Mouse (Mus musculus) T-helper 2 cell (primary cell): ENCODE measurements around the gene Nkpd1.
"Not testable (repeated sequence)": the region's sequence is repeated elsewhere in the genome, so short reads cannot be mapped to it uniquely, and the experiment has no call there.

Source experiments
- in situ Hi-C: fragments of 300-600 bp; cut with MboI, MseI; formaldehyde crosslinking; loops from one replicate; pipeline ENCODE4 v1.15.1; 2025; ENCODE audit warnings: high pct_unique_total_duplicates

Nkpd1 gene

GRCm38 (mm10) chr7:19506326-19506725 is 11.3 kb upstream of the Nkpd1 start:
- in situ Hi-C loops = no loop called here

- in situ Hi-C loops = no loop called here
Observed at GRCm38 (mm10) chr7:19506969-19507611, 10.5 kb upstream of the Nkpd1 start.

GRCm38 (mm10) chr7:19507612-19507981 is 10.0 kb upstream of the Nkpd1 start:
- in situ Hi-C loops = no loop called here

DNA sequence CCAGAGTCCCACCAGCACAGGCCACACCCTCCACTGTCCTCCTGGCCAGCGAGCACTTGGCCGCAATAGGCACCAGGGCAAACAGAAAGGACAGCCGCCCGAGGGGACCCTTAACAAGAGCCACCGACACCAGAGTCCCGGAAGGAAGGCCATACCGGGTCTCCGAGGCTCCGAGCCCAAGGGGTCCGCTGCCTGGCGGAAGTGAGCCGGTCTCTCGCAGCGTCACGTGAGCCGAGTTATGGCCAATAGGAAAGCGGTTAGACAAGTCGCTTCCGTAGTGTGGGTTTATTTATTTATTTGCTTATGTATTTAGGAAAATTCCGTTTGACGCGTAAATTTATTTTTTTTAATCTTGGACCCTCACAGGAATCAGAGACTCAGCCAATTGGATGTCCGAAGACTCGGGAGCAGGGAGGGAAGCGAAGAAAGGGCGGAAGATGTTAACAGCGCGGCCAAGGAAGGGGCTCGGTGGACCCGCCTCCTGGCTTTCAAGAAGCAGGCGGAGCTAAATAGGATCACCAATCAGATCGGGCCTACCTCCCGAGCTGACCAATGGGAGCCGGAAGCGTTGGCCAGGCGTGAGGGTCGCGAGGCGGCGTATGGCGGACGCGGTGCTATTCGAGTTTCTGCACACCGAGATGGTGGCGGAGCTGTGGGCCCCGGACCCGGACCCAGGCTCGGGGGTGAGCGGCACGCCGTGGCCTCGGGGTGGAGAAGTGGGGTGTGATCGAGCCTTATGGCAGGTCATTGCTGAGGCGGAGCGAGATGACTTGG is 9.3 kb upstream of the Nkpd1 start, which contains the start of the genes Bloc1s3 and Trappc6a:
Gene Bloc1s3 (minus strand): TSS at position 218 of the 774 bp plus-strand sequence.
Gene Trappc6a (plus strand): TSS at position 246 of the 774 bp plus-strand sequence.
- in situ Hi-C loops = no loop called here

DNA sequence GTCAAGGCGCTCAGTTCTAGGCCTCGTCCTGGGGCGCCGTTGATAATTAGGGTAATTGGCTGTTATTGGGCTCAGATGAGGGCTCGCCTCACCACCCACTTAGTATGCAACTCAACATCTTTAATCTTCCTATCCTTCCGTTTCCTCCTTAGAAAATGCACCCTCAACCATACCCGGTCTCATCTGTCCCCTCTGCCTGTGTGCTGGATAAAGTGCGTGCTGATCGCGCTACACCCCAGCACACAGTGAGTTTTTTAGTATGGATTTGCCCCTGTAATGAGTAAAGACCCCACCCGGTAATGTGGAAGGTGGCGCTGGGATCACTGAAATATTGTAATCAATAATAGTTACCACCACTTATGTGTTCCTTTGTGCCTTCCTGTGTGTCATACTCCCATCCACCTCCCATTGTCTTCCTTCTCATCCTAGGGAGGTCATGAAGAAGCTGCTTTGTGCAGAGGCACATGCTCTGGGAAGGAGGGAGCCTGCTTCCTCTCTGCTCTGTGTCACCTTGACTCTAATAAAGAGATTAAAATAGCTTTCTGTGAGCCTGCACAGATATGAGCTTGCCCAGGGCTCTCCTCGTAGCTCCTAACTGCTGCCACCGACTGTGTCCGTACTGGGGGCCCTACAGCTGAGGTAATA is 8.6 kb upstream of the Nkpd1 start:
- in situ Hi-C loops = no loop called here

DNA sequence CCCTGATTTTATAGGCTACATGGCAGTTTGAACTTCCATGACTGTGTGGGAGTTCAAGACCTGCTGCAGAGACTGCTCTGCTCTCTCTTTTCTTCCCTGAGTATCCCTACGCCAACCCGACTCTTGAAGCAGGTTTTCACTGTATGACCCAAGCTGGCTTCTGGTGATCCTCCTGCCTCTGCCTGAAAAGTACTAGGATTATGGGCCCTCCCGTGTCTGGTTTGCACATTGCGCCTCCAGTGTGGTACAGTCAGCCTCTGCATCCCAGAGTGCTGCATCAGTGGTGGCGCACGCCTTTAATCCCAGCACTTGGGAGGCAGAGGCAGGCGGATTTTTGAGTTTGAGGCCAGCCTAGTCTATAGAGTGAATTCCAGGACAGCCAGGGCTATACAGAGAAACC is 7.9 kb upstream of the Nkpd1 start:
- in situ Hi-C loops = no loop called here

DNA sequence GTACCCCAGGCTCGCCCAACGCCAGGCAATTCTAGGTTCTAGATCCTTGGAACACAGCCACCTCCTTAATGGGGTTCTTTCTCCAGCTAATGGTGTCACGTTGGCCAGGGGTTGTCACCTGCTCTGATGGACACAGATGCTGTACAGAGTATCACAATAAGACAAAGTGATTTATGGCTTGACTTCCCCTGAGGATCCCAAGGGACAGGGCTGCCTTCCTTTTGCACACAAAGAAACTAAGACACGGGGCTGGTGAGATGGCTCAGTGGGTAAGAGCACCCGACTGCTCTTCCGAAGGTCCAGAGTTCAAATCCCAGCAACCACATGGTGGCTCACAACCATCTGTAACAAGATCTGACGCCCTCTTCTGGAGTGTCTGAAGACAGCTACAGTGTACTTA is 5.7 kb upstream of the Nkpd1 start:
- in situ Hi-C loops = not testable (repeated sequence)

DNA sequence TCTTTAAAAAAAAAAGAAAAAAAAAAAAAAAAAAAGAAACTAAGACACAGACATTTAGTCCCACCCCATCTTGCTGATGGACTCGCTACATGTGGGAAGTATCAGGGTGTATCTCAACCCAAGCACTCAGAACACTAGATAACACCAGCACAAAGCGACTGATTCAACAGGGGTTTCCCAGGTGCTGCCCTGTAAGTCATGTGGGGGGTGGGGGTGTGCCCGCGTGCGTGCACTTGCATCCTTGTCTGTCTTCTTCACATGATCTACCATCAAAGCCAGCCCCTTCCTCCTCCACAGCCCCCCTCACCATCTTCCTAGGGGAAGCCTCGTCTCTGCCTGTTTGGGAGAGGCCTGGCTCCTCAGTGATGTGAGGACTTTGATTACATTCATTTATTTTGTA is 5.3 kb upstream of the Nkpd1 start:
- in situ Hi-C loops = no loop called here

DNA sequence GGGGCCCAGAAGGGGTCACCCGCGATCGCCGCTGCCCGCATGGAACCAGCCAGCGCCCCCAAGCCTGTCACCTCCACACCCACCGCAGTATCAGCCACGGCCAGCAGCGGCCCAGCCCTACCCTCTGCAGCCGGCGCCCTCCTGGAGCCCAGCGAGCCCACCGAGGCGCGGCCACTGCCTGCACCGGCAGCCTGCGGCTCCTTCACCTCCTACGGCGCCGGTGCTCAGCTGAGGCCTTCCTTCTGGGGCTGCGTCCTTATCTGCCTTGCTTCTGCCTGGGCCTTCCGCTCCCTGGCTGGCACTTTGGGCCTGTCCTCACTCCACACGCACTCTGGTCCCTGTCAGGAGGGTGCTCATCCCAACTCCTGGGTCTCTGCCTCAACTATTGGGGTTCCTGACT is 2.4 kb downstream of the Nkpd1 start:
- in situ Hi-C loops = no loop called here

DNA sequence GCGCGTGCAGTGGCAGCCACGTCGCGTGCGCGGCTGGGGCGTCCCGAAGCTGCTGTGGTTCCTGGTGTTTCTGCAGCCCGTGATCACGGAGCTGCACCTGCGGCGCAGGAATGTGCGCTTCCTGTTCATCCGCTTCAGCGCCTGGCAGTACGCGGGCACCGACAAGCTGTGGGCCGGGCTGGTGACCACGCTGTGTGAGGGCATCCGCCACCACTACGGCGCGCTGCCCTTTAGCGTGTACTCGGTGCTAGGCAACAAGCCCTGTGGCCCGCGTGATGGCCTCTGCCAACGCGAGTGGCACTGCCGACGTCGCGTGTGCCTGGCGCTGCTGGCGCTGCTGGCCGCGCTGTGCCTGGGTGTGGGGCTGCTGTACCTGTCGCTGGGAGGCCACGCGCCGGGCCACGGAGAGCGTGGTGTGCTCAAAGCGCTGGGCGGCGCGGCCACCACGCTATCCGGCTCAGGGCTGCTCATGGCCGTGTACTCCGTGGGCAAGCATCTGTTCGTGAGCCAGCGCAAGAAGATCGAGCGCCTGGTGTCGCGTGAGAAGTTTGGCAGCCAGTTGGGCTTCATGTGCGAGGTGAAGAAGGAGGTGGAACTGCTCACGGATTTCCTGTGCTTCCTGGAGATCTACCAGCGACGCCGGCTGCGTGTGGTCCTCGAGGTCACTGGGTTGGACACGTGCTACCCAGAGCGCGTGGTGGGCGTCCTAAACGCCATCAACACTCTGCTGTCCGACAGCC is 5.5 kb downstream of the Nkpd1 start:
- in situ Hi-C loops = no loop called here

DNA sequence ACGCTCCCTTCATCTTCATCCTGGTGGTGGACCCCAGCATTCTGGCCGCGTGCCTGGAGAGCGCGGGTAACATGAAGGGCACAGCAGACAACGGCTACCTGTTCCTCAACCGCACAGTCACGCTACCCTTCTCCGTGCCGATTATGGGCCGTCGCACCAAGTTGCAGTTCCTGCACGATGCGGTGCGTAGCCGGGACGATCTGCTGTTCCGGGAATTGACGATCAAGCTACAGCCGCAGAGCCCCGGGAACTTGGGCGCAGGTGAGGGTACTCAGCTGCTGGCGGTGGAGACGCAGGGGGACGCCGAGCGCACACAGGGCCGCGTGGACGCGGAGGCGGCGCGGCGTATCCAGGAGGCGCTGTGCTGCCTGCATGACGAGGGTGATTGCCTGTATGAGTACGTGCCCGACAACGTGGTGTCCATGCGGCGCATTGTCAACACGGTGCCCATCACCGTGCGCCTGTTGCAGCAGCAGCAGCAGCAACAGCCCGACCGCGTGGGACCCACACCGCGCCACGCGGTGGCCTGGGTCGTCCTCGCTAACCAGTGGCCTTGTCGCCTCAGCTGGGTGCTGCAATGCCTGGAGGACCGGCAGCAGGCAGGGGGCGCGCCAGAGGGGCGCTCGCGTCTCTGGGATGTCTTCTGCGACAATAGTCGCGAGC is 6.2 kb downstream of the Nkpd1 start:
- in situ Hi-C loops = no loop called here

- in situ Hi-C loops = no loop called here
Observed at GRCm38 (mm10) chr7:19524420-19525104, 6.9 kb downstream of the Nkpd1 start.

GRCm38 (mm10) chr7:19525105-19525481 is 7.5 kb downstream of the Nkpd1 start:
- in situ Hi-C loops = no loop called here

GRCm38 (mm10) chr7:19531077-19531476 is 13.4 kb downstream of the Nkpd1 start:
- in situ Hi-C loops = no loop called here

GRCm38 (mm10) chr7:19532240-19532639 is 14.6 kb downstream of the Nkpd1 start:
- in situ Hi-C loops = no loop called here

DNA sequence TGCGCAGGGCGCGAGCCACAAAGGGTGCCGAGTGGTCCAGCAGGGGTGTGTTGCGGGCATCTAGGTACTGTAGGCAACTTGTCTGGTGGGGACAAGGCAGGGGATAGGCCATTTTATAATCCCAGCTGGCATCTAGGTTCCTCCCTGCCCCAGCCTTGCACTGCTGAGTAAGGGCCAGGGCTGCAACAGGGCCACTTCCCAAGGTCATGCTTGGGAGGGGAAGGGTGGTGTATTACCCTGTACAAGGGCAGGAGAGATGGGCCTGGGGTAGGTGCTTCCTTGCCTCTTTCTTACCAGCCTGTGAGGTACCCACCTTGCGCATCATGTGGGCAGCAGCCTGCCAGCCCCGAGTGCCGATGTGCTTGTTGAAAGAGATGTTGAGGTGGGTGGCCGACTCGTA is 17.0 kb downstream of the Nkpd1 start:
- in situ Hi-C loops = no loop called here

GRCm38 (mm10) chr7:19540771-19541566 is 23.3 kb downstream of the Nkpd1 start:
- in situ Hi-C loops = no loop called here

GRCm38 (mm10) chr7:19541681-19542154 is 24.1 kb downstream of the Nkpd1 start:
- in situ Hi-C loops = no loop called here

GRCm38 (mm10) chr7:19542155-19542691 is 24.6 kb downstream of the Nkpd1 start:
- in situ Hi-C loops = no loop called here

DNA sequence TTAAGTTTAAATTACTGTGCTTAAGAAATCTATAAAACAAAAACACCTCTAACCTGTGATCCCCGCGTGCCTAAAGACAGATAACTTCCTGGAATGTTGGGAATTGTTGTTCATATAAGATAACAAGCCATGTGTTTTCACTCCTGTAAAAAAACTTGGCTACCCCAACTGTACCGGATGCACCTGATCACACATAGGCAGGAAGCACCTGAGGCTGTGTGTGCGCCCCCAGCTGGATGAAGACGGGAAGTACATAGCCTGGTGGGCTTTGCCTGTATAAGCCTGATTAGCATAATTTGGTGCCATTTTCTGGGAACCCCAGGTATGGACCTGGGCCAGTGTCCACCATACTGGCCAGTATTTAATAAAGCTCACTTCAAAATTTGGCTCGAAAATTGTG is 25.9 kb downstream of the Nkpd1 start:
- in situ Hi-C loops = no loop called here
